Mouse (Mus musculus) large intestine, adult 2 months (tissue): ENCODE results near the gene Phyhipl. TPM values are rescaled to one million over a fixed set of nuclear protein-coding genes. Genes with fewer than 3 reads are reported as not detected.

Experiments used
- DNase-seq: peaks from one replicate; pipeline ENCODE4 v3.0.0-alpha.2; 2012; ENCODE audit warnings: low read depth, low spot score
- WGBS: fragments of 180-500 bp; shearing (Covaris S2); methylation state at CpG from one replicate; pipeline ENCODE4 v1.1.7; 2018; 5-methylcytosine and 5-hydroxymethylcytosine counted together
- polyA plus RNA-seq: library from polyadenylated mRNA; depleted of rRNA; stranded (reverse); fragments of >200 nt; gene quantifications from 2 replicates; pipeline ENCODE4 v1.2.3, GENCODE M21; 2012

Gene Phyhipl
- polyA plus RNA-seq, 1 experiment = 0.19 TPM

DNA sequence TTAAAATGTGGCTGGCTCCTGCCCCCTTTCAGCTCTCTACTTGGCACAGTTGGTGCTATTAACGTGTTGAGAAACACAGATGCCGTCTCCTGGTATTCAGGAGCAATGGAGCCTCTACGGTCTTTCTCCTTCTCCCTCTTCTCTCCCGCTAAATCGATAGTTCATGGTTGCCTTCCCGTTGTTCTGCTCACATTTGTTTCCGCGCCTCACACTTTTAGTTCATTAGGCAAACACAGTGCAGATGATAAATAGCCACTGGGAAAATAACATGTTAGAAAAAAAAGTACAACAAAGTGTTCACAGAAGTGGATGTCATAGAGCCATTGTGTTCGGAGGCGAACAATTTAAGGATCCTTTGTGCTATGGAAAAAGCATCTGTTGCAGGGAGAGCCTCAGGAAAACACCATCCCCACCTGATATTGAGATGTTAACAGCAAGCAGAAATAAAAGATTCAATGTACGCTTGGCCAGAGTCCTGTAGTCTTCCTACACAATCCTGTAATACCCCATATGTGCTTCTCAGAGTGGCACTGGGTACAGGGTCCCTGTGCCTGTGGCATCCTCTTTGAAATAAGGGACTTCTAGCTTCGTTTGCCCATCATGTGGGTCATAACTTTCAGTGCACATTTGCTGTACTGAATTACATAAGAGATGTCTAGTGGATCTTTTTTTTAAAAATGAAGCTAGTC is 18.0 kb downstream of the Phyhipl start:
- DNase-seq = no peak
- WGBS = 82% methylated on average over 12 of the region's 12 CpGs

DNA sequence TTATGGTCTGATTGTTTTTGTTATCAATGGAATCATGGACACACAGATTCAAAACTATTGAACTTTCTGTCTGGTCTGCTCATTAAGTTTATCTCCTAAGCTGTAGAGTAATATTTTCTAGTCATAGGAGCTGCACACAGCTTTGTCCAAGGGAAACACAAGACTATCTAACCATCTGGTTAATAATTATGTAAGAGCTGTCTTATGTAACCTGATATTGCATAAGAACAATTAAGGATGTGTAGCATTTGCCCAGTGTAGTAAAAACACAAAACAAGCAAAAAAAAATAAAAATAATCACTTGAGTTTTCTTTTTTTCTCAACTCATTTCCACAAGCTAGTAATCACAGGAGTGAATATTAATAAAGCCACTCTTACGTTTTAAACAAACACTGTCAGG is 20.5 kb downstream of the Phyhipl start:
- WGBS = 67% methylated on average over 1 of the region's 1 CpGs
- no peak for DNase-seq

DNA sequence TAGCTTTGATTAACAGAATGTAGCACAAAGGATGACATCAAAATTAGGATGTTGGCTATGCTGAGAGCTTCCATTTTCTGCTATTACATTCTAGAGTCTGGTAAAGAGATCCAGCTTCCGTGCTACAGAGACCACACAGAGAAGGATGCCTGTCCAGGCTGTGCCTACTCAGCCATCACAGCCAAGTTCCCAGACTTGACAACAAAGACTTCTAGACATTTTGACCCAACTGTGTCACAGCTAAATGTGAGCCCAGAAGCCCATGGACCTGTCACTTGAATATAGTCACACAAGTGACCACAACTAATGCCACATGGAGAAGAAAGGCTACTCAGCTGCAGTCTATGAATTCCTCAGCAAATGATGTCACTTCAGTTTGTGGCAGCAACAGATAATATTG is 24.6 kb downstream of the Phyhipl start:
- DNase-seq = no peak
- 85% methylated on average over 1 of the region's 1 CpGs for whole genome bisulfite sequencing

DNA sequence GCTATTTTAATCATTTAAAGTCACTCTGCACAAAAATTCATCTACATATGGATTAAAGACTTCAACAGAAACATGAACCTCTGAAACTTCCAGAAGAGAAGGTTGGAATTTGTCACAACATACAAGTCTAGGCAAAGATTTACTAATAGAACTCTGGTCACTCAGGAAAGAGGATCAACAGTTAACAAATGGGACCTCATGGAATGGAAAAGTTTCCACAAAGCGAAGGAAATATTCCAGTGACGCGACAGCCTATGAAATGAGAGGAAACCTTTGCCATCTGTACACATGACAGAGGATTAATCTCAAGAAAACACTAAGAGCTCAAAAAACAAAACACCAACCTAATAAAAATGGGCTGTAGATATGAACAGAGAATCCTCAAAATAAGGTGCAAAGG is 32.3 kb downstream of the Phyhipl start:
- 90% methylated on average over 3 of the region's 3 CpGs for WGBS
- DNase-seq = no peak

DNA sequence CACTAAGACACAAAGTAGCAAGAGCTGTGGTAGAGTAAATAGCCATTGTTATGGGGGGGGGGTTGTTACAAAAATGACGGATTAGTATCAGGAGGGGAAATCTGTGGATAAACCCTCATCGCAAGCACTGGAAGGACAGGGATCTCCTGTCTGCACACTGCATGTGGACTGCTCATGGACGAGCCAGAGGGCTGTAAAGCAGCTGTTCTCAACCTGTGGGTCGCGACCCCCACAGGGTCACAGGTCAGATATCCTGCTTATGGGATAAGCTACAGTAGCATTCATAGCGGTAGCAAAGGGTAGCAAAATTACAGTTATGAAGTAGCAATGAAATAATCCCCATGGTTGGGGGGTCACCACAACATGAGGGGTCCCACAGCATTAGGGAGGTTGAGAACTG is 39.4 kb downstream of the Phyhipl start:
- WGBS = 82% methylated on average over 6 of the region's 6 CpGs
- no peak for DNase-seq

DNA sequence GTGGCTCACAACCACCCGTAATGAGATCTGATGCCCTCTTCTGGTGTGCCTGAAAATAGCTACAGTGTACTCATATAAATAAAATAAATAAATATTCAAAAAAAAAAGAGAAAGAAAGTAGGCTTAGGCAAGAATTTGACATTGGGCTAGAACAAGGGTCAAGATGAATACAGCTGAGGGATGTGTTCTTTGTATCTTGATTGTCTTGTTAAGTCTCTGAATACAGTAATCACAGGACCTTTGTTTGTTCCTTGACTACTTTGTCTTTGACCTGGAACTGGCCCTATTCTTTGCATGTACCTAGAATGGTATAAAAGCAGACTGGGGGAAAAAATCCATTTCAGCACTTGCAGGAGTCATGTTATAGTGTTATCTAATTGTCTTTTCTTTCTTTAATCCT is 44.1 kb downstream of the Phyhipl start:
- DNase-seq = no peak

DNA sequence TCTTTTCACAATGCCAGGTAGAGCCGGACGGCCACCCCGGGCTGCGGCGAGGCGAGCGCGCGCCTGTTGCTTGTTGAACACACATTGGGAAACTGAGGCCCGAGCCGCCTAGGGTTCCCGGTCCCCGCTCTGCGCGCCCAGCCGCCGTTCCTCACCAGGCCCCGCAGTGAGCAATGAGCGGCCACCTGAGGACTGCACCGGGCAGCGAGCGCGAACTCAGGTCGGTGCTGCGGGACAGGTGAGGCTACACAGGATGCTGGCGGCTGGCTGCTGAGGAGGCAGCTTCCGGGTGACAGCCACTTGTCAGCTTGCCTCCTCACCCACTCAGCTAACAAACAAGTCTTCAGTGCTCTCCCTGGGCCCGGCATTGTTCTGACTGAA is 55.9 kb downstream of the Phyhipl start:
- no peak for DNase-seq
- WGBS = 4% methylated on average over 28 of the region's 28 CpGs

More for the DNA sequence above, 44.1 kb downstream of the Phyhipl start:
- 77% methylated on average over 1 of the region's 1 CpGs for WGBS

DNA sequence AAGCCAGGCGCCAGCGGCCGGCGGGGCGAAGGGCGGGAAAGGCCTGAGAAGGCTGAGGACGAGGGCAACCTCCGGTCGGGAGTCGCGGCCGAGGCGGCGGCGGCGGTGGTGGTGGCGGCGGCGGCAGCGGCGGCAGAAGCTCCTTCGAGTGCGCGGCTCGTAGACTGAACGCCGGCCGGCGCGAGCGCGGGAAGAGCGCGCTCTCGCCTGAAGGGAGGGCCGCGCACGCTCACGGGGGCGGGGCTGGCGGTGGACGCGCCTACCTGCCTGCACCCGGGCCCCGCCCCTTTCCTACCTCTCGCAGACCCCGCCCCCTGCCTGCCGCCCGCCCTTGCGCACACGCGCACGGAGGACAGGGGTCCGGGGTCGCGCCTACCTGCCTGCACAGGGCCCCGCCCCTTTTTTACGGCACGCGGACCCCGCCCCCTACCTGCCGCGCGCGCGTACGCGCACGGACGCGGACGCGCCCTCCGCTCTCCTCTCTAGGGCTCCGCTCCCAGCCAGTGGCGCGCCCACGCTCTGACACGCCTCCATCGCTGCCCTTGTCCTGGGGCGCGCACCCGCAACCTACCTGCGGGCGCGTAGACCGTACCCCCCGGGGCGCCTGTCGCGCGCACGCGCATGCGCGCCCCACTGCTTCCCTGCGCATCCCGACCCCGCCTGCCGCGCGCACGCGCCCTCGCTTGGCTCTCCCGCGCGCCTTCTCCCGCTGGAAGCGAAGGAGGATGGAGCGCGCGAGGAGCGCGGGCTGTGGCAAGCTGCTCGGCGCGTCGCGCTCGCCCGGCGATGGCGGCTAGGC is 56.4 kb downstream of the Phyhipl start:
- no peak for DNase-seq
- 2% methylated on average over 112 of the region's 124 CpGs for WGBS

DNA sequence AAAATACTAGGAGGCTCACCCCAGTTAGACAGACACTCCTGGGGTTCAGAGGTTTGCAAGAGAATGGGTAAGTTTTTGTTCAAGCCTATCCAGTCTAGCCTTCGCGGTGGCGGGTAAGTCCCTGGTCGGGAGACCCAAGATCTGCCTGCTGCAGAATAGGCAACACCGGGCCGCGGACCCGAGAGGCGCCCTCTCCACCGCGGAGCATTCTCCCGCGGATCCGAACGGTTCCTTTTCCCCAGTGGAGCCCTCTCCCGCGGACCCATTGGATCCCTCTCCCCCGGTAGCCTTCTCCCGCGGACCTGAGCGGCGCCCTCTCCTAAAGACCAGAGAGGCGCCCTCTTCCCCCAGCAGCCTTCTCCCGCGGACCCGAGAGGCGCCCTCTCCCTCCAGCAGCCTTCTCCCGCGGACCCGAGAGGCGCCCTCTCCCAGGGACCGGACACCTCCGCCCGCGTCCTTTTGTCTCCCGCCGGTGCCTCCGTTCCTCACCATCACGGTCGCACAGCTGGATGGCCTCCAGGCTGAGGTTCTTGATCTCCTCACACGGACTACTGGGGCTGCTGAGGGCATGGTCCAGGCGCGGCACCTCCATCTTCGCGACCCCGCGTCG is 57.1 kb downstream of the Phyhipl start:
- no peak for DNase-seq
- WGBS = 2% methylated on average over 48 of the region's 48 CpGs

DNA sequence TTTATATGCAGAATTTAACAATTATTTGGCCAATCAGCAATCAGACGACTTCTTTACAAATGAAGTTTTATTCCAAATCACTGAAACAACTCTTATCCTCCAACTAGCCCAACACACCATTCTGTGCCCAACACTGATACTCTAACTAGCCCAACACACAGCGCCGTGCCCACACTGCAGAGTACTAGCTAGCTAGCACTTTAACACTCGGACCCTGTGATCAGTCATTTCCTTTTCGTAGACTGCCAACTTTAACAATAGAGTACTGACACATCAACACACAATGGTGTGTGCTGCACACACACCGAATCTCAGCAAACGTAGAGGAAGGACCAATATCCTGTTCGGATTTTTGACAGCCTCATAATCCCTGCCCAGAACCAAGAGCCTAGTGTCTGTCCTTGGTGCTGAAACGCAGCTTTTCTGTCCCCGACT is 57.7 kb downstream of the Phyhipl start:
- DNase-seq = no peak
- WGBS = 25% methylated on average over 10 of the region's 10 CpGs

DNA sequence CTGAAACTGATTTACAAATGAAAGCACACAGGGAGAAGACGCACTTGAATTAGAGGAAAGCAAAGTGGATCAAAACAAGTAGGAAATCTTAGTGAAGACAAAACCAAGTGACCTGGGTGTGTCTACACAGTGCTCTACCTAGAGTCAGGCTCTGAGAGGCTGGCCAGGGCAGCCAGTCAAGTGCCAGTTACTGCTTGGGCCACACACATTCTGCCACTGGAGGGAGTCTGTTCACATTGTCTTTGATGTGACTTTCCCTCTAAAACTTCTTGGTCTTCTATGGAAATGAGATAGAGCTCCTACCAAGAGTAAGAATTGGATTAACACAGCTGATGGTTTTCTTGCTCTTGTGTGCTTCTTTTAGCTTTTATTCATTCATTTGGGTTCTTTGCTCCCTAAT is 61.8 kb downstream of the Phyhipl start:
- WGBS = 61% methylated on average over 1 of the region's 1 CpGs

DNA sequence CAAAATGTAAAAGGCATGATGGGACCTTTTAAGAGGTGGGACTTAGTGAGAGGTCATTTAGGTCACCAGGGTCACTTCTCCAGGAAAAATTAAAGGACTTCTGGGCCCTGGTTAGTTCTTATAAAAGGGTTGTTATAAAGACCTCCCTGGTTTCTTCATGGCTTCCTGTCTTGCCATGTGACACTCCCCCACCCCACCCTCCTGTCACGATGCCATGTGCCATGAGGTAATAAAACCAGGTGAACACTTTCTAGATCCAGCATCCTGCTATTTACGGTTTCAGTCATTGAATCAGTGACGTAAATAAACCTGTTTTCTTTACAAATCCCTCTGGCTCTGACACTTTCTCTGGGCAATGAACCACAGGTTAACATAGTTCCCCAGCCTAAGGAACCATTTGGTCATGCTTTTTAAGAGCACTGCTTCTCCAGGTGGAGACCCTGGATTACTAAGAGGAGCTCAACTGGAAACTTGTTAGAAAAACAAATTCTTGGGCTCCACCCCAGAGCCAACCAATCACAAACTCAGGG is 68.8 kb downstream of the Phyhipl start:
- WGBS = 38% methylated on average over 3 of the region's 3 CpGs
- DNase-seq = no peak

More for the DNA sequence above, 61.8 kb downstream of the Phyhipl start:
- DNase-seq = no peak

DNA sequence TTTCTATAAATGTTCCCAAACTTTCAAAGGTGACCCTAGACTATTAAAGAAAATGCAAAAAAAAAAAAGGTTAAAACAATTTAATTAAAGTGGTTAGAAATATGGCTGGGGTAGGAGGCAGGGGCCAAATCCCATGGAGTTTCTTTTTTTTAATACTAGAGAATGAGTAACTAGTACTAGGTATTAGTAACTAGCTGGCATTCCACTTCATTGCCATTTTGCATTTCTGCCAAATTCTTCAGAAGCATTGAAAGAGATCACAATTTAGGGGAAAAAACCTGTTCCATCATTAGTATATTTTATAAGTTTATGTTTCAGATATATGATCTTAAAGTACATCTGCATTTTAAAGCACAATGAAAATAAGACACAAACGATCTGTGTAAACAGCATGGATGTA is 71.6 kb downstream of the Phyhipl start:
- 69% methylated on average over 1 of the region's 1 CpGs for WGBS
- no peak for DNase-seq

DNA sequence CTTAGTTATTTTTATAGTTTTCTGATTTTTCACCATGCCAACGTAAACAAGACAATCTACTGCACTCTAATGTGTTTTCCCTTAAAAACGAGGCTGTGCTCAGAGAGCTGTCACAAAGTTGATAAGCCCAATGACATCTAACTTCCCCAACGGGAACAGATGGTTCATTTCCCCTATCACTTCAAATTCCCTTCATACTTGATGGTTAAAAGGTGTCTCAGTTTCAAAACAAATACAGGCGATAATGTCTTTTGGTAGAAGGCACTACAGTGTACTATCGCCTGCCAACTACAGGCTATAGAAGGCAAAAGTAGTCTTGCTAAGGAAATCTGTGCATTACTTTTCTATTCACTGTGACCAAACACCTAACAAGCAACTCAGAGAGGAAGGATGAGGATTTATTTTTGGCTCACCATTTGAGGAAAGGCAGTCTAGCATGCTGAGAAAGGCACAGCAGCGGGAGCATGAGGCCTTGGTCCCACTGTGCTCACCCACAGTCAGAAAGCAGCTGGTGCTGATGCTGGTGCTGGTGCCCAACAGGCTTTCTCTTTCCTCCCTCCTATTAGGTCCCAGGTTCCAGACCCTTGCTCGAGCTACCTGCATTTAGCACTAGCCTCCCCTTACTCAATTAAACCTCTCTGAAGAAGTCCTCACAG is 74.1 kb downstream of the Phyhipl start:
- no peak for DNase-seq
- WGBS = 59% methylated on average over 7 of the region's 7 CpGs

DNA sequence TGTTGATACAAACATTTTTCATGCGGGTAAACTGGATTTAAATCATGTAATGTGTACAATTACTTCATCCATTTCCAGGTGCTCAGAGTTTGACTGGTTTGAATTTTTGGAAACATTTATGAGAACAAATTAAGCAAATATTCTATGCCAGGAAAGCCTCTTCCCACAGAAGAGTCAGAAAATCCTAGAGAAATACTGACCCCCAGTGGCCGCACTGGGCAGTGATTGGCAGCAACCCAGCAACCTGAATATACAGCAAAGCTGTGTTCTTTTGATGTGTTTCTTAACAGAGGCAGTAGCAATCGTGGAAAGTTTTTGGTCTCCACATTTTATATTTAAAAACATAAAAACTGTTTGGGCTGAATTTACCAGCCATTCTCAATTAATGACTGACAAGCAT is 92.1 kb downstream of the Phyhipl start:
- 19% methylated on average over 3 of the region's 3 CpGs for WGBS
- DNase-seq = no peak

DNA sequence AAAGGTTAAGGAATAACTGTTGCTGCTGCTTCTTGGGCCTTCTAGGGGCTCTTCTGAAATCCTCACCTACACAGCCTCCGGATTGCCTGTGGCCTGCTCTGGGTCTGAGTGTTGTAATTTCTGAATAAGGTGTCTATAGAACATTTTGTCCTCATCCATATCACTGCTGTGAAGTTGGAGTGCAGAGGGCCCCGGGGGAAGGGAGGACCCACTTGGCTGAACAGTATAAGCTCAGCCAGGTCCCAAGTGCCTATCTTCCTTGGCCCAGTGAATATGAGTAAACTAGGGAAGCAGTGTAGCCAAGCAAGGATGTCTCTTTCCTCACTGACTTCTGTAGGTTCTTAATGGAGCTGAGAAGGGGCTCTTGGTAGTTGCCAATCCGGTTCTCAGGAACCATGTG is 103.2 kb downstream of the Phyhipl start:
- 90% methylated on average over 3 of the region's 3 CpGs for WGBS
- DNase-seq = no peak

DNA sequence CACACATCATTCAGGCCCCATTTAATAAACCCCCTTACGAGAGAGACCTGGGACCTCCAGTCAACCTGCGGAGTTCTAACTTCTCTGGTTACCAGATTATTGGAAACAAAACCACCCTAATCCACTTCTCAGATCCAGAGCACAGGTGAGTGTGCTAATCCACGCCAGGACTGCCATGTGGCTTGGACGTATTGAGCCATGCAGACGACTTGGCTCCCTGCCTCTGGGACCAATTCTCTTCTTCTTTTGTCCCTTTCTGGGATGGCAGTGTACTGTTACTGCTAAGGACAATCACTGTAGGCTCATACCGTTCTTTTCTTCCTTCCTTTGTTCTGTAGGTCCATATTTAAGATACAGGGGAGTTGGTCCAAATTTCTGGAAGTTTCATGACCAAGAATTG is 112.9 kb downstream of the Phyhipl start:
- DNase-seq = no peak
- WGBS = 88% methylated on average over 6 of the region's 6 CpGs

DNA sequence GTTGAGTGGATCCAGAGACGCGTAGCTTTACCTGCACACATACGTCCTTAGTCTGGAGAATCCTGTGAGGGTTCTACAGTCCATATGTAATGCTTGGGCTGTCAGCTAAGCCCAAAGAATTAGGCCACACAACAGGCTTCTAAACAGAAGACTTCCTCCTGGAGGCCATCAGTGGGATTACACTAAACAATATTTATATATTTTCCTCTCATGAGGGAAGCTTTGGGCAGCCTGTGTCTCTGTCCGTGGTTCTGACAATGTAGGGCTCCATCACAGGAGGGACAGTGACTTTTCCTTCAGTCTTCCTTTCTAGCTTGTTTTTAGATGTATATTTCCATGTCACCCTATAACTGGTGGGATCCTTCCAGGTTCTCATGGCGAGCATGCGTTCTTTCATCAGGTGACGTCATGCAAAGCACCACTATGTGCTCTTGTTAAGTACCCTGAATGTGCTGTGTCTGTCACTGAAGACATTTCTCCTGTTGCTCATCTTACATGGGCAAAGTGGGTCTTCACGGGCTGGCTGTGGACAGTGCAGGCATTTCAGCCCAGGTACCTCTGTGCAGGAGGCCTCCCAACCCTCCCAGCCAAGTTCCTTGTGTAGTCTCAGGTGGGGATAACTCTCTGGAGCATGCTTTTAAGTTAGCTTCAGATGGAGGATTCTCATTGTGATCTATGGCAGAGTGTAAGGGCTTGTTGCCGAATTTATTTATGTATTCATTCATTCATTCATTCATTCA is 115.1 kb downstream of the Phyhipl start:
- DNase-seq = no peak
- WGBS = 85% methylated on average over 9 of the region's 9 CpGs

DNA sequence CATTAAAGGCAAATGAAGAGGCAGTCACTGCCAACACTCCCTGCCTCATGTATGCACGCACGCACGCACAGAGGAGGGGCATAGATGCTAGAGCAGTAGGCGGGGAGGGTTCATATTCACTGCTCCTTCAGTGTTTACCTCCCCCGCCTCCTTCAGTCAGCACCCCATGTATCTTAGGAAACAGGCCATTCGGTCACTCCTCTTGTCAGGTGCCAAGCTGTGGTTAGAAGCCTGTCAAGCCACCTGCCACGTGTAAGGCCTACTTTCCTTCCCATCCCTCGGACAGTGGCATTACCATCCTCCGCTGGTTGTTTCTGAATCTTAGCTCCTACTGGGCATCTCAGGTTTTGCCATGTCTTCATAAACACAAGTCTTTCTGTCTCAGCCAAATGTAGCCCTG is 116.5 kb downstream of the Phyhipl start:
- DNase-seq = no peak
- 93% methylated on average over 9 of the region's 9 CpGs for WGBS
